10 mouse cellular contexts compared by ENCODE assay signal in genomic region chr5:132509464-132509885, GRCm38 (mm10). TPM values are rescaled to one million over a fixed set of nuclear protein-coding genes. Genes with fewer than 3 reads are reported as not detected.
A peak's percentile ranks its signal among the peaks of the same experiment; 100 is the strongest.
DNase-seq lines count a peak whose midpoint lies in the region; ATAC-seq lines count a peak whose summit lies in the region.
"Had no signal": no experiment of that assay in that cellular context is flagged by ENCODE, and none has a peak within 500 bp of the region (broad histone marks: within the 10 kb centered on the region; RNA-seq: fewer than 3 reads in every experiment).

No protein-coding gene starts in this region.

- H3K4me3 ChIP-seq in heart, embryonic 16.5 days (ENCODE audit: low read length), result no peak overlapping the region
- no peak overlapping the region for H3K4me3 ChIP-seq in neural tube, embryonic 12.5 days
- no peak overlapping the region for H3K4me3 ChIP-seq in heart, embryonic 12.5 days
- H3K4me3 ChIP-seq: liver, embryonic 13.5 days had no signal

- H3K36me3 ChIP-seq in heart, embryonic 16.5 days (ENCODE audit: control insufficient read depth, insufficient read depth), result no peaks in the 10 kb centered on the region
- no peaks in the 10 kb centered on the region for H3K36me3 ChIP-seq in neural tube, embryonic 12.5 days
- H3K36me3 ChIP-seq in heart, embryonic 12.5 days, result no peaks in the 10 kb centered on the region
- H3K36me3 ChIP-seq: liver, embryonic 13.5 days had no signal

- H3K27ac ChIP-seq in heart, embryonic 16.5 days (ENCODE audit: low read length), result no peak overlapping the region
- no peak overlapping the region for H3K27ac ChIP-seq in neural tube, embryonic 12.5 days
- H3K27ac ChIP-seq in heart, embryonic 12.5 days (ENCODE audit: poor library complexity, severe bottlenecking), result no peak overlapping the region
- H3K27ac ChIP-seq: liver, embryonic 13.5 days had no signal

- ATAC-seq in heart, embryonic 16.5 days (replicated peaks; ENCODE audit: extremely low read depth, insufficient read depth, low FRiP score), result no peak
- ATAC-seq in neural tube, embryonic 12.5 days (ENCODE audit: low FRiP score, low read depth), result no peak
- no peak for ATAC-seq in heart, embryonic 12.5 days (ENCODE audit: insufficient number of reproducible peaks, low FRiP score)

- H3K9ac ChIP-seq in heart, embryonic 16.5 days (ENCODE audit: low read length), result no peak overlapping the region
- no peak overlapping the region for H3K9ac ChIP-seq in neural tube, embryonic 12.5 days
- H3K9ac ChIP-seq in heart, embryonic 12.5 days, result no peak overlapping the region
- H3K9ac ChIP-seq: liver, embryonic 13.5 days had no signal

- H3K4me2 ChIP-seq in heart, embryonic 16.5 days (ENCODE audit: low read depth, low read length), result peak overlapping the region; percentile 13; the same call in 1 of the 2 replicates
- H3K4me2 ChIP-seq in neural tube, embryonic 12.5 days (replicated peaks), result peak overlapping the region; percentile 40
- no peak overlapping the region for H3K4me2 ChIP-seq in heart, embryonic 12.5 days
- H3K4me2 ChIP-seq: liver, embryonic 13.5 days had no signal

- no peaks in the 10 kb centered on the region for H3K9me3 ChIP-seq in heart, embryonic 16.5 days (replicated peaks; ENCODE audit: control insufficient read depth, low read length)
- no peaks in the 10 kb centered on the region for H3K9me3 ChIP-seq in neural tube, embryonic 12.5 days
- no peaks in the 10 kb centered on the region for H3K9me3 ChIP-seq in heart, embryonic 12.5 days (replicated peaks)
- H3K9me3 ChIP-seq: liver, embryonic 13.5 days had no signal

- peaks cover 8% of the 10 kb centered on the region for H3K4me1 ChIP-seq in heart, embryonic 16.5 days (ENCODE audit: control insufficient read depth, insufficient read depth, low read length)
- peaks cover 24% of the 10 kb centered on the region for H3K4me1 ChIP-seq in neural tube, embryonic 12.5 days
- peaks cover 28% of the 10 kb centered on the region for H3K4me1 ChIP-seq in heart, embryonic 12.5 days (replicated peaks)

- no peaks in the 10 kb centered on the region for H3K27me3 ChIP-seq in heart, embryonic 16.5 days (ENCODE audit: control insufficient read depth, insufficient read depth, low read length)
- no peaks in the 10 kb centered on the region for H3K27me3 ChIP-seq in neural tube, embryonic 12.5 days (replicated peaks)
- H3K27me3 ChIP-seq in heart, embryonic 12.5 days (replicated peaks), result no peaks in the 10 kb centered on the region
- H3K27me3 ChIP-seq: liver, embryonic 13.5 days had no signal

- intact Hi-C loops in heart, postnatal 10 days (cut with DNase I), result no loop called here

- DNase-seq in heart, postnatal 10 days, result no peak
- no peak for DNase-seq in neural tube, embryonic 10.5 days (ENCODE audit: extremely low spot score, low spot score)
- DNase-seq in layer of hippocampus, adult 9-10 months (ENCODE audit: low spot score), result peak; percentile 44
- no peak for DNase-seq in MN1 (ENCODE audit: low spot score)
- DNase-seq in heart, adult 8-10 months (ENCODE audit: low spot score), result no peak
- DNase-seq: cerebellum, adult 11-12 months; liver, embryonic 13.5 days had no signal

- 52% methylated on average over 9 of the region's 9 CpGs for WGBS in heart, embryonic 16.5 days
- WGBS in neural tube, embryonic 12.5 days, result 11% methylated on average over 9 of the region's 9 CpGs
- WGBS in heart, embryonic 12.5 days, result 44% methylated on average over 9 of the region's 9 CpGs

RNA-seq across cellular contexts. Expression of gene Auts2, which starts 33.7 kb away (rescaled TPM):
- polyA plus RNA-seq in heart, embryonic 16.5 days (2015; fragmentation: Nextera tagmentation; extraction: Ambion mirVana), result 12.8 and 16.3 TPM in 2 replicates
- 10 to 100 TPM; 40.8 to 53.0 TPM for total RNA-seq in heart, postnatal 10 days (2021)
- polyA plus RNA-seq in neural tube, embryonic 12.5 days (2016; fragmentation: Nextera tagmentation; extraction: Ambion mirVana), result 74.1 and 81.4 TPM in 2 replicates
- polyA plus RNA-seq in heart, embryonic 12.5 days (2016; fragmentation: Nextera tagmentation; extraction: Ambion mirVana), result 21.1 and 25.3 TPM in 2 replicates
- total RNA-seq in heart, adult 8-10 months (2022), result 10 to 100 TPM; 23.5 to 31.8 (median 27.0) TPM
